In the genomic region with DNA sequence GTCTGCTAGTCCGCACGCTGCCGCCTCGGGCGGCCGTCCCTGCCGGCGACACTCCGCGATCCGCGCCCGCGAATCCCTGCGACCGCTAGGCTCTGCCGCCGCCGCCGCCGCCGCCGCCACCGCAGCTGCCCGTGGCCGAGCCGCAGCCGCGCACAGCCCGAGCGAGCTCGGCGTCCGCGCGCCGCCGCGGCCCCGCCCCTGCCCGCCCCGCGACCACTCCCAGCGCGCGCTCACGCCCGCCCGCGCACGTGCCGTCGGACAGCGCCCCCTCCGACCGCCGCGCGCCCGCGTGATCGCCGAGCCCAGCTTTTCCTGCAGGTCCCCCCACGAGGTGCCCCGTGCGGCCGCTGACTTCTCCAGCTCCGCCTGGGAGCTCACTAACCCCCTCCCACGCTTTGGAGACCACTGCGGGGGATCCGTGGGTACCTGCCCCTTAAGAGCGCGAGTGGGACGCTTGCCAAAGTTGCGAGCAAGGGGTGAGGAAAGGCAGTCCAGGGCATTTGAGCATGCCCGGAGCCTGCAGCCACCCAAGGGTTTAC, we compare ENCODE assay signal across 8 mouse cellular contexts. TPM values are rescaled to one million over a fixed set of nuclear protein-coding genes. Genes with fewer than 3 reads are reported as not detected.
DNase-seq lines count a peak whose midpoint lies in the region; TF ChIP-seq lines count a peak whose summit lies in the region.

A gene (minus strand): TSS at position 75 of the 539 bp plus-strand sequence.

- peak; percentile 27; the same call in 1 of the 2 replicates for TF ChIP-seq CTCF in cerebellum, adult 2 months (IDR thresholded peaks at IDR 0.05; ENCODE audit: borderline replicate concordance, insufficient read depth, low read depth, low read length)
- TF ChIP-seq CTCF in layer of hippocampus, adult 2 months (conservative IDR thresholded peaks at IDR 0.05): peak; percentile 61

- H3K27ac ChIP-seq in ES-E14 (ENCODE audit: insufficient read depth, low read depth, low read length, poor library complexity, severe bottlenecking): no peak within 1 kb of the TSS
- peak within 1 kb of the TSS; percentile 92 for H3K27ac ChIP-seq in cerebellum, adult 2 months (ENCODE audit: insufficient read depth, low read length)
- H3K27ac ChIP-seq in layer of hippocampus, adult 2 months: peak within 1 kb of the TSS; percentile 95

- H3K4me1 ChIP-seq in ES-E14 (ENCODE audit: control insufficient read depth in 2 of 2, insufficient read depth in 2 of 2, low read length in 2 of 2, poor library complexity in 1 of 2): 0 out of 4 replicates have a peak, but pooled peaks cover 0 to 1% of the 10 kb centered on the region in 2 experiments
- H3K4me1 ChIP-seq in cerebellum, adult 2 months (ENCODE audit: control insufficient read depth, insufficient read depth, low read length): peaks cover 8% of the 10 kb centered on the region; the same call in 1 of the 2 replicates

- TF ChIP-seq POLR2A in cerebellum, adult 2 months (IDR thresholded peaks at IDR 0.05; ENCODE audit: borderline replicate concordance, insufficient read depth, low read length): peak; percentile 49

- peak within 1 kb of the TSS; percentile 83 to 88 for H3K4me3 ChIP-seq in ES-E14 (ENCODE audit: insufficient read depth in 1 of 2, low read depth in 1 of 2, low read length in 2 of 2, poor library complexity in 1 of 2, severe bottlenecking in 1 of 2)
- H3K4me3 ChIP-seq in cerebellum, adult 2 months (replicated peaks; ENCODE audit: insufficient read depth, low read depth, low read length): peak within 1 kb of the TSS; percentile 100
- peak within 1 kb of the TSS; percentile 91 for H3K4me3 ChIP-seq in layer of hippocampus, adult 2 months

- no peaks in the 10 kb centered on the region for H3K9me3 ChIP-seq in ES-E14 (ENCODE audit: control insufficient read depth, insufficient read depth, low read depth, low read length)

- intact Hi-C loops in heart, postnatal 25 days (cut with DNase I): no loop called here

- DNase-seq in ES-E14 (ENCODE audit: low read depth, low spot score) (peak; percentile 34), MN1 (ENCODE audit: low spot score) (no peak)
- DNase-seq in cerebellum, adult 2 months: peak; percentile 83 to 92
- DNase-seq in forelimb bud, embryonic 11.5 days (ENCODE audit: low read depth, low spot score): peak; percentile 72
- DNase-seq in heart, postnatal 25 days (ENCODE audit: low spot score): peak; percentile 36
- DNase-seq in layer of hippocampus, adult 2 months (ENCODE audit: low spot score in 2 of 2): peak; percentile 46 to 71
- DNase-seq in lung, adult 18-20 months: peak; percentile 54 to 58
- peak; percentile 60 for DNase-seq in ovary, postnatal 10 days (ENCODE audit: low spot score)

- peak within 1 kb of the TSS; percentile 82 for H3K9ac ChIP-seq in ES-E14 (ENCODE audit: insufficient read depth, low read depth, low read length, poor library complexity, severe bottlenecking)

- in situ Hi-C loops in ES-E14 (cut with MboI; ENCODE audit: low sequenced_read_pairs in 2 of 2, unreplicated experiment in 2 of 2): no loop called here

- H3K36me3 ChIP-seq in ES-E14 (ENCODE audit: control insufficient read depth, insufficient read depth, low read length, poor library complexity, severe bottlenecking): no peaks in the 10 kb centered on the region

- WGBS in cerebellum, adult 2 months: under 1% methylated on average over 76 of the region's 76 CpGs

- no peaks in the 10 kb centered on the region for H3K27me3 ChIP-seq in cerebellum, adult 2 months (ENCODE audit: control insufficient read depth, insufficient read depth, low read length)

TF ChIP-seq in ES-E14, 5 proteins besides CTCF, POLR2A, EP300 and RAD21:
- no peak for TF ChIP-seq ZNF384 (IDR thresholded peaks at IDR 0.05; ENCODE audit: low read depth, low read length)
- no peak for TF ChIP-seq CHD2 (IDR thresholded peaks at IDR 0.05; ENCODE audit: low read depth, low read length)
- TF ChIP-seq HCFC1 (IDR thresholded peaks at IDR 0.05; ENCODE audit: borderline replicate concordance, insufficient read depth, low read length): no peak
- no peak for TF ChIP-seq ZC3H11A (IDR thresholded peaks at IDR 0.05; ENCODE audit: borderline replicate concordance, low read depth, low read length)
- TF ChIP-seq MAFK (IDR thresholded peaks at IDR 0.05; ENCODE audit: insufficient read depth, low read depth, low read length): no peak

RNA-seq across cellular contexts. Expression of the gene that starts here (rescaled TPM):
- 7.5 and 8.6 TPM in 2 replicates for total RNA-seq in ES-E14 (2012; rRNA removed)
- 108 and 112 TPM in 2 replicates for polyA plus RNA-seq in cerebellum, adult 2 months (2012; rRNA removed)
- 1 to 10 TPM; 7.1 TPM for total RNA-seq in heart, postnatal 25 days (2021)
- total RNA-seq in layer of hippocampus, adult 2 months (2021): 100 to 1,000 TPM; 145 to 158 TPM

Comparison
In these comparisons a context has a peak if more than half of its experiments do, and no peak if none do; other contexts are left out.
1. RNA of the gene that starts here (total RNA-seq): 145 to 158 TPM in layer of hippocampus, adult 2 months; 7.5 to 8.6 TPM in ES-E14 and 7.1 TPM in heart, postnatal 25 days; every median in the first group is over 10 times any median in the second.
2. Peak in every context shown above with its lines, with median percentiles within 50 percentile points of each other: H3K4me3 ChIP-seq.